11 mouse cellular contexts compared by ENCODE assay signal in genomic region chr8:90463708-90464107, GRCm38 (mm10).
A peak's percentile ranks its signal among the peaks of the same experiment; 100 is the strongest.
DNase-seq lines count a peak whose midpoint lies in the region; TF ChIP-seq lines count a peak whose summit lies in the region.
"Had no signal": no experiment of that assay in that cellular context is flagged by ENCODE, and none has a peak within 500 bp of the region (broad histone marks: within the 10 kb centered on the region; RNA-seq: fewer than 3 reads in every experiment).

No protein-coding gene starts in this region.

- H3K4me1 ChIP-seq in cortical plate, adult 2 months (ENCODE audit: control insufficient read depth, insufficient read depth, low read length): no peaks in the 10 kb centered on the region
- H3K4me1 ChIP-seq: limb, embryonic 15.5 days; midbrain, embryonic 13.5 days had no signal

- no peak for TF ChIP-seq POLR2A in cortical plate, adult 2 months (IDR thresholded peaks at IDR 0.05; ENCODE audit: extremely low read depth, insufficient read depth, low read length)

- peak; percentile 63 for TF ChIP-seq CTCF in layer of hippocampus, adult 2 months (conservative IDR thresholded peaks at IDR 0.05)
- TF ChIP-seq CTCF in cortical plate, adult 2 months (IDR thresholded peaks at IDR 0.05; ENCODE audit: extremely low read depth, insufficient read depth, low read length): peak; percentile 26; the same call in 1 of the 2 replicates

- DNase-seq in layer of hippocampus, adult 2 months (ENCODE audit: low spot score in 2 of 2): no peak
- DNase-seq in layer of hippocampus, adult 8-10 months (ENCODE audit: low spot score in 2 of 2): no peak
- peak; percentile 7 for DNase-seq in ES-CJ7 (ENCODE audit: low read depth, low spot score)
- DNase-seq in lung, postnatal 36 days: peak; percentile 23
- DNase-seq in embryo, embryonic 9.5 days (ENCODE audit: extremely low spot score): no peak
- no peak for DNase-seq in c-Kit-positive CD71-positive TER-119-positive erythroid progenitor cells, embryonic 14.5 days (ENCODE audit: low spot score)
- no peak for DNase-seq in testis, postnatal 10 days (ENCODE audit: low spot score)
- DNase-seq: cerebellum, postnatal 36 days had no signal

- no peak overlapping the region for H3K27ac ChIP-seq in layer of hippocampus, adult 2 months
- H3K27ac ChIP-seq in cortical plate, adult 2 months (ENCODE audit: insufficient read depth, low read length): no peak overlapping the region
- H3K27ac ChIP-seq: limb, embryonic 15.5 days; midbrain, embryonic 13.5 days had no signal

- H3K4me3 ChIP-seq in layer of hippocampus, adult 2 months: no peak overlapping the region
- no peak overlapping the region for H3K4me3 ChIP-seq in cortical plate, adult 2 months (ENCODE audit: insufficient read depth, low read length)
- H3K4me3 ChIP-seq: limb, embryonic 15.5 days; midbrain, embryonic 13.5 days had no signal

Comparison
In these comparisons a context has a peak if more than half of its experiments do, and no peak if none do; other contexts are left out.
1. DNase-seq: peak in ES-CJ7 (single experiment) and lung, postnatal 36 days (single experiment); none in layer of hippocampus, adult 2 months (0 of 2), layer of hippocampus, adult 8-10 months (0 of 2), embryo, embryonic 9.5 days (single experiment), c-Kit-positive CD71-positive TER-119-positive erythroid progenitor cells, embryonic 14.5 days (single experiment) and testis, postnatal 10 days (single experiment).